Mouse (Mus musculus): Measurements from ENCODE around the gene Phf14.

DNA sequence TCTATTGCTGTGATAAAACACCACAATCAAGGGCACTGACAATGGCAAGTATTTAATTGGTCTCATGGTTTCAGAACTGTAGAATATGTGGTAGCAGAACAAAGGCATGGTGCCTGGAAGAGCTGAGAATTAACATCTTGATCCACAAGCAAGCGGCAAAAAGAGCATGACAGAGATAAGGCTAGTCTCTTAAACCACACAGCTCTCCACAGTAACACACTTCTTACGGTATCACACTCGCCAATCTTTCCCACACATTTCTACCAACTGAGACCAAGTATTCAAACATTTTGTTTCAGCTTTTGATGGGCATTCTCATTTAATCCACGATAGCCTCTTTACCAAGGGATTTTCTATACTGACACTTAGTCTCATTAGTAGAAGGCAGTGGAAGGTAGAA is 171.7 kb downstream of the Phf14 start:
- no peak for TF ChIP-seq POLR2A (IDR thresholded peaks at IDR 0.05; ENCODE audit: low read depth, low read length)
- TF ChIP-seq CTCF (IDR thresholded peaks at IDR 0.05; ENCODE audit: extremely low read depth, insufficient read length, insufficient replicate concordance, low read depth, low read length) = no peak

All from small intestine, adult 2 months (tissue).